19 mouse cellular contexts compared by ENCODE assay signal in the genomic region with DNA sequence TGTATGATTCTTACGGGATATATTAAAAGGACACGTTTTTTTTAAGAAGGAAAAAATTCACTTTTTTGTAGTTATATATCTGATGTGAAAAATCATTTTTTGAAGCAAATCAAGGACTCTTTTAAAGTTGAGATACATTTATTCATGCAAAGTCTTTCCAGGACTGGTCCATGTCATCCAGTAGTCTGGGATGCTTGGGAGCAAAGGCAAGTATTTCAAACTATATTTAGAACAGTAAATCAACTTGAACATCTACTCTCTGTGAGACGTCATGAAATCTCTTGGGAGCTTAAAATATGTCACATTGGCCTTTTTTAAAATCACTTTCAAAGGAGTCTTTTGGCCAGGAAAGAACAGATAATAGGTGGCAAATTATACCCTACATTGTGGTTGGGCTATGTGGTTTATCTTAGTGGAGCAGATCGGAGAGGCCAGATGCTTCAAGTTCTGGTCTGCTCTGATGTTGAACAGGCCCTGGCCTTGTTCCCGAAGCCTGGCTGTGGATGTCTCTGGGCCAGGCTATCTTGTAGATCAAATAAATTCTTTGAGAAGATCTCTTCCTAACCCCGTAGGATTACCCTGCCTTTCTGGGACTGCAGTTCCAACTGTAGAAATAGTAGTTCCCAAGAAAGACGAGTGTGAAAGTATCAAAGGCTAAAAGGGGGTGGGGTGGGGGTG.
DNase-seq lines count a peak whose midpoint lies in the region; ATAC-seq and TF ChIP-seq lines count a peak whose summit lies in the region.
"Had no signal": no experiment of that assay in that cellular context is flagged by ENCODE, and none has a peak within 500 bp of the region (broad histone marks: within the 10 kb centered on the region; RNA-seq: fewer than 3 reads in every experiment).

No protein-coding gene starts in this region.

- 69% methylated on average over 7 of the region's 7 CpGs for WGBS in kidney, embryonic 14.5 days
- 50% methylated on average over 7 of the region's 7 CpGs for WGBS in stomach, embryonic 15.5 days
- 62% methylated on average over 7 of the region's 7 CpGs for WGBS in lung, adult 2 months

- DNase-seq in kidney, adult 11 months, result no peak
- DNase-seq in ovary, postnatal 14 days (ENCODE audit: low spot score), result peak; percentile 21
- DNase-seq in ovary, adult 18-20 months (ENCODE audit: low spot score), result no peak
- DNase-seq in lung, adult 2 months, result no peak
- no peak for DNase-seq in left cerebral cortex, postnatal 4 days
- DNase-seq: B cell, adult 2 months; cerebellum, adult 9-11 months; heart, postnatal 10 days; lung, postnatal 36 days had no signal

- ATAC-seq in kidney, embryonic 14.5 days (ENCODE audit: low FRiP score, low TSS enrichment), result no peak
- peak; percentile 39; the same call in 1 of the 2 replicates for ATAC-seq in stomach, embryonic 15.5 days (ENCODE audit: insufficient read depth, low FRiP score, low read depth)
- ATAC-seq: forebrain, embryonic 14.5 days had no signal

- no peak overlapping the region for H3K9ac ChIP-seq in kidney, embryonic 14.5 days (ENCODE audit: low read depth, low read length)
- H3K9ac ChIP-seq in stomach, embryonic 15.5 days, result no peak overlapping the region
- H3K9ac ChIP-seq: hindbrain, embryonic 12.5 days; liver, embryonic 15.5 days; midbrain, embryonic 12.5 days; neural tube, embryonic 13.5 days had no signal

- intact Hi-C loops in left cerebral cortex, postnatal 4 days (cut with DNase I), result no loop called here

- H3K27me3 ChIP-seq in kidney, embryonic 14.5 days (ENCODE audit: control insufficient read depth, insufficient read depth, low read length), result no peaks in the 10 kb centered on the region
- no peaks in the 10 kb centered on the region for H3K27me3 ChIP-seq in stomach, embryonic 15.5 days (replicated peaks)
- H3K27me3 ChIP-seq: hindbrain, embryonic 12.5 days; liver, embryonic 15.5 days; midbrain, embryonic 12.5 days; neural tube, embryonic 13.5 days had no signal

- no peak overlapping the region for H3K4me2 ChIP-seq in kidney, embryonic 14.5 days (replicated peaks; ENCODE audit: low read depth, low read length)
- H3K4me2 ChIP-seq in stomach, embryonic 15.5 days, result no peak overlapping the region
- H3K4me2 ChIP-seq: hindbrain, embryonic 12.5 days; liver, embryonic 15.5 days; midbrain, embryonic 12.5 days; neural tube, embryonic 13.5 days had no signal

- no peaks in the 10 kb centered on the region for H3K9me3 ChIP-seq in kidney, embryonic 14.5 days (ENCODE audit: control insufficient read depth, low read length)
- no peaks in the 10 kb centered on the region for H3K9me3 ChIP-seq in stomach, embryonic 15.5 days
- H3K9me3 ChIP-seq: heart, embryonic 10.5 days; hindbrain, embryonic 12.5 days; liver, embryonic 15.5 days; midbrain, embryonic 12.5 days; neural tube, embryonic 13.5 days had no signal

- no peaks in the 10 kb centered on the region for H3K36me3 ChIP-seq in kidney, embryonic 14.5 days (ENCODE audit: control insufficient read depth, insufficient read depth, low read length)
- no peaks in the 10 kb centered on the region for H3K36me3 ChIP-seq in stomach, embryonic 15.5 days
- H3K36me3 ChIP-seq: heart, embryonic 10.5 days; hindbrain, embryonic 12.5 days; liver, embryonic 15.5 days; midbrain, embryonic 12.5 days; neural tube, embryonic 13.5 days had no signal

- H3K4me3 ChIP-seq in kidney, embryonic 14.5 days (ENCODE audit: low read length), result no peak overlapping the region
- H3K4me3 ChIP-seq in embryonic fibroblast, embryonic 13.5 days (ENCODE audit: insufficient read depth, low read length), result no peak overlapping the region
- H3K4me3 ChIP-seq in stomach, embryonic 15.5 days (replicated peaks), result no peak overlapping the region
- no peak overlapping the region for H3K4me3 ChIP-seq in lung, adult 2 months (replicated peaks; ENCODE audit: extremely low read depth, low read depth, low read length)
- H3K4me3 ChIP-seq: erythroblast, embryonic 14.5 days; heart, embryonic 10.5 days; hindbrain, embryonic 12.5 days; liver, embryonic 15.5 days; midbrain, embryonic 12.5 days; neural tube, embryonic 13.5 days had no signal

- TF ChIP-seq CTCF in embryonic fibroblast, embryonic 13.5 days (IDR thresholded peaks at IDR 0.05; ENCODE audit: borderline replicate concordance, insufficient read depth, low read length), result no peak
- no peak for TF ChIP-seq CTCF in lung, adult 2 months (IDR thresholded peaks at IDR 0.05; ENCODE audit: insufficient read depth, low read length)

- TF ChIP-seq POLR2A in embryonic fibroblast, embryonic 13.5 days (IDR thresholded peaks at IDR 0.05; ENCODE audit: low read depth, low read length), result no peak
- TF ChIP-seq POLR2A in lung, adult 2 months (IDR thresholded peaks at IDR 0.05; ENCODE audit: borderline replicate concordance, extremely low read depth, low read depth, low read length), result no peak

- H3K4me1 ChIP-seq in kidney, embryonic 14.5 days (ENCODE audit: control insufficient read depth, insufficient read depth, low read length), result no peaks in the 10 kb centered on the region
- peaks cover 7% of the 10 kb centered on the region; the same call in 1 of the 2 replicates for H3K4me1 ChIP-seq in embryonic fibroblast, embryonic 13.5 days (ENCODE audit: control insufficient read depth, insufficient read depth, low read length)
- no peaks in the 10 kb centered on the region for H3K4me1 ChIP-seq in stomach, embryonic 15.5 days
- no peaks in the 10 kb centered on the region for H3K4me1 ChIP-seq in lung, adult 2 months (ENCODE audit: control insufficient read depth, insufficient read depth, low read length)
- H3K4me1 ChIP-seq: hindbrain, embryonic 12.5 days; liver, embryonic 15.5 days had no signal

- peak overlapping the region; percentile 32; the same call in 1 of the 2 replicates for H3K27ac ChIP-seq in kidney, embryonic 14.5 days (ENCODE audit: low read depth, low read length)
- H3K27ac ChIP-seq in embryonic fibroblast, embryonic 13.5 days (ENCODE audit: insufficient read depth, low read length), result peak overlapping the region; percentile 55
- H3K27ac ChIP-seq in stomach, embryonic 15.5 days, result peak overlapping the region; percentile 35; the same call in 1 of the 2 replicates
- H3K27ac ChIP-seq: heart, embryonic 10.5 days; hindbrain, embryonic 12.5 days; liver, embryonic 15.5 days; midbrain, embryonic 12.5 days; neural tube, embryonic 13.5 days had no signal
